Mouse (Mus musculus) left cerebral cortex, adult 2 months (tissue): ENCODE results near the gene Ralgapa1. TPM values are rescaled to one million over a fixed set of nuclear protein-coding genes. Genes with fewer than 3 reads are reported as not detected.
A peak's percentile ranks its signal among the peaks of the same experiment; 100 is the strongest.

ENCODE experiments used
- DNase-seq, 2 experiments: peaks; one replicate each; pipeline ENCODE4 v3.0.0; 2021 to 2022; ENCODE audit warnings: low spot score in 2 of 2, mixed read lengths in 1 of 2; ENCODE audit errors: extremely low spot score in 1 of 2
- H3K27ac ChIP-seq: fragments of 200-600 bp; 2 replicates; pipeline ENCODE4 v1.8.1; 2022
- H3K4me3 ChIP-seq: fragments of 200-600 bp; 2 replicates; pipeline ENCODE4 v1.8.1; 2022
- CTCF ChIP-seq: fragments of 200-600 bp; IDR thresholded peaks from 2 replicates; pipeline ENCODE4 v1.8.1; 2022; ENCODE audit warnings: antibody characterized with exemption, mild to moderate bottlenecking, moderate library complexity
- intact Hi-C: fragments of 180-260 bp; cut with DNase I; formaldehyde crosslinking; loops from one replicate; pipeline ENCODE4 v1.15.1; 2025
- long read RNA-seq, 2 experiments: library from polyadenylated mRNA; stranded (forward); transcript quantifications; one replicate each; pipeline ENCODE4 v2.0.0; 2021; ENCODE audit warnings: borderline mapping rate in 2 of 2
- total RNA-seq, 2 experiments: library from RNA; stranded (reverse); gene quantifications; 2 replicates each; pipeline ENCODE4 v1.2.3; 2021

Gene Ralgapa1
- total RNA-seq = 100 to 1,000 TPM; 132 to 133 TPM
- long read RNA-seq, experiment 1, full-length matches to known transcripts = 28 of 69 reads
- long read RNA-seq, experiment 1, partial matches to known transcripts = 11 of 69 reads
- long read RNA-seq, experiment 1, other reads (novel, unspliced or antisense) = 30 of 69 reads
- long read RNA-seq, experiment 2, full-length matches to known transcripts = 18 of 55 reads
- long read RNA-seq, experiment 2, partial matches to known transcripts = 7 of 55 reads
- long read RNA-seq, experiment 2, other reads (novel, unspliced or antisense) = 30 of 55 reads

GRCm38 (mm10) chr12:55820661-55821314 lies at the start of gene Ralgapa1:
Ralgapa1 (minus strand) TSS chr12:55821167.
- intact Hi-C loops = loop anchor here (2.0 to 5.0 kb wide), 2 partner anchors 16 to 98 kb away; partner anchors contain the start of gene Brms1l
- peak; percentile 37 for TF ChIP-seq CTCF
- peak; percentile 85 for DNase-seq
- H3K27ac ChIP-seq = peak within 1 kb of the TSS; percentile 95
- H3K4me3 ChIP-seq = peak within 1 kb of the TSS; percentile 85

GRCm38 (mm10) chr12:55869622-55870322 lies 48.8 kb upstream of the Ralgapa1 start:
- Histone ChIP-seq H3K27ac (no peak overlapping the region), H3K4me3 (no peak overlapping the region)
- DNase-seq = no peak
- no peak for TF ChIP-seq CTCF
- intact Hi-C loops = no loop called here

GRCm38 (mm10) chr12:55867738-55868137 lies 46.8 kb upstream of the Ralgapa1 start:
- TF ChIP-seq CTCF = no peak
- intact Hi-C loops = no loop called here
- no peak overlapping the region for H3K4me3 ChIP-seq
- DNase-seq = no peak
- no peak overlapping the region for H3K27ac ChIP-seq

DNA sequence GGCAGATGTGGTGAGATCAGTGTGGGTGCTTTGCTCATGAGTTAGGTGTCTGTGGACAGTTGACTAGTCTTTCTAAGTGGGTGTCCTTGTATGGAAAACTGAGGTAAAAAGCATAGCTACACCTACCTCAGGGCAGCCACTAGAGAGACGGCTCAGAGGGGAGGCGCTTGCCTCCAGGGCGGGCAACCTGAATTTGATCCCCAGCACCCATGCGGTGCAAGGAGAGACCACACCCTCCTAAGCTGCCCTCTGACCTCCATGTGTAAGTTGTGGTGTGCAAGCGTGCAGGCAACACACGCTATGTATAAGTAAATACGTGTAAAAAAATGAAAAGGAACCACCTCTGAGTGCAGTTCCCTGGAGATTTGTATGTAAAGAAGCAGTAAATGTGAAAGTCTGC lies 39.7 kb upstream of the Ralgapa1 start:
- intact Hi-C loops = no loop called here
- H3K4me3 ChIP-seq = no peak overlapping the region
- H3K27ac ChIP-seq = no peak overlapping the region
- TF ChIP-seq CTCF = no peak
- no peak for DNase-seq

DNA sequence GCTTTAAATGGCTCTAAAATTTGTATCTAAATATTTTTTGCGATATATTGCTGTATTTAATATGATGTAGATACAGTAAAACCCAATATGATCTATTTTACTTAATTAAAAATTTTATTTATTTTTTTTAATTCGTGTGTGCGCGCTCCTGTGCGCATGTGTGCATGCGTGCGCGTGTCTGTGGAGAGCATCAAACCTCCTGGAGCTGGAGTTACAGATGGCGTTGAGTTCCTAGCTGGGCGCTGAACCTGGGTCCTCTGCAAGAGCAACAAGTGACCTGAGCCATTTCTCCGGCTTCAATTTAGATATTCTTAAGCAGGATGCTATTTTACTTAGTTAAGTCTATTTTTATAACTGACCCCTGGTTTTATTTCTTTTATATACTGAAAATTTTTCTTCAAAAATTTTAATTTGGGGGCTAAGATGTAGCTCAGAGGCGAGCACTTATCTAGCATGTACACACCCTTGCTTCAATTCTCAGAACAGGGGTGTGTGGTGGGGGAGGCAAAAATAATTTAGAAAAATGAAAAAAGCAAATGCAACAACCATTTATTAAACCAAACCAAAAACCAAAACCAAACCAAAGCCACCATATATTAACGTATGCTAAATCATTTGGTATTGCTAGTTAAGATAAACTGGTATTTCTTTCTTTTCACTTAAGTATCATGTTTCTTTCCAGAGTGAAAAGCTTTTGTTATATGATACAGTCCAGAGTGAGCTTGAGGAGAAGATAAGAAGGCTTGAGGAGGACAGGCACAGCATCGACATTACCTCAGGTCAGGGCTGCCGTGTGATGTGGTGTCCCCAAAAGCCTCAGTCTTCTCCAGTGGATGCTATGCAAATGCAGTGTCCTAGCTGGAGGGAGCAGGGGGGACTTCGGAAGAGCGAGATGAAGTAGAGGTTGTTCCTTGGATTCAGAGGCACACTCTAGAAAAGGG lies 38.7 kb upstream of the Ralgapa1 start:
- intact Hi-C loops = no loop called here
- TF ChIP-seq CTCF = no peak
- Histone ChIP-seq H3K4me3 (no peak overlapping the region), H3K27ac (no peak overlapping the region)
- DNase-seq = no peak

GRCm38 (mm10) chr12:55850650-55851049 lies 29.7 kb upstream of the Ralgapa1 start:
- no peak for TF ChIP-seq CTCF
- intact Hi-C loops = no loop called here
- DNase-seq = no peak
- no peak overlapping the region for H3K27ac ChIP-seq
- no peak overlapping the region for H3K4me3 ChIP-seq

GRCm38 (mm10) chr12:55847851-55848250 lies 26.9 kb upstream of the Ralgapa1 start:
- TF ChIP-seq CTCF = no peak
- Histone ChIP-seq H3K4me3 (no peak overlapping the region), H3K27ac (no peak overlapping the region)
- DNase-seq = no peak
- intact Hi-C loops = no loop called here

- no peak overlapping the region for H3K27ac ChIP-seq
- peak; percentile 55 for TF ChIP-seq CTCF
- intact Hi-C loops = no loop called here
- H3K4me3 ChIP-seq = no peak overlapping the region
- no peak for DNase-seq
Measured at GRCm38 (mm10) chr12:55846741-55847140, 25.8 kb upstream of the Ralgapa1 start.

GRCm38 (mm10) chr12:55837495-55837894 lies 16.5 kb upstream of the Ralgapa1 start:
- no peak for TF ChIP-seq CTCF
- intact Hi-C loops = loop anchor here (2.0 to 10.0 kb wide), 2 partner anchors 17 to 343 kb away; partner anchors contain the start of genes Nfkbia and Ralgapa1
- Histone ChIP-seq H3K27ac (no peak overlapping the region), H3K4me3 (peak overlapping the region; percentile 68; the same call in 1 of the 2 replicates)
- no peak for DNase-seq

DNA sequence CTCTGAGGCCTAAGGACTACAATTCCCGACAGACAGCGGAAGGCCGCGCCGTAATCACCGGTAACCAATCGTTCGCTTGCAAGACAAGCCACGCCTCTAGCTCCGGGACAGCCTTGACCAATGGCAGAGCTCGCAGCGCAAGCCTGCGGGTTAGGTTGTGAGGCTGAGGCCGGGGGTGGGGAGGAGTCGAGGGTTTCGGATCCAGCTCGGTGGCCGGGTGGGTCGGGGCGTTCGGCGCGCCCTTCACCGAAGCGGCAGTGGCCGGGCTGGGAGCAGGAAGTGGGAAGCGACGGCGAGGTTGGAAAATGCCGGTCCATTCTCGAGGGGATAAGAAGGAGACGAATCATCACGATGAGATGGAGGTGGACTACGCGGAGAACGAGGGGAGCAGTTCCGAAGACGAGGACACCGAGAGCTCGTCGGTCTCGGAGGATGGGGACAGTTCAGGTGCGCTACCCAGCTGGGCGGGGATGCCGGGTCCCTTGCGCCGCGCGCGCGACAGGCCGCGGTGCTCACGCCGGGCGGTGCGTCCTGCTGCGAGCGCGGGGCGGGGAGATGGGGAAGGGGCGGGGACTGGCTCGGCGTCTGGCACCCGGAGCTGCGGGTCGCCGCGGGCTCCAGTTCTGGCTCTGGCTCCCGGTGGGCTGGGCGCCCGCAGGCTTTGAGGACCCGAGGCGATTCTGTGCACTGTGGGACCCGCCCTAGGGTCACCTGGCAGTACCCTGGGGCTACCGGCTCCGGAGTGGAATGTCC lies 15.4 kb upstream of the Ralgapa1 start, which contains the start of gene Brms1l:
TSS of gene Brms1l (plus strand) at position 126 of the 753 bp plus-strand sequence.
- no peak for TF ChIP-seq CTCF
- H3K4me3 ChIP-seq = peak within 1 kb of the TSS; percentile 68
- H3K27ac ChIP-seq = peak within 1 kb of the TSS; percentile 88
- intact Hi-C loops = loop anchor here (2.0 to 10.0 kb wide), 2 partner anchors 16 to 342 kb away; partner anchors contain the start of genes Nfkbia and Ralgapa1
- DNase-seq = peak; percentile 93 to 94

- no peak for DNase-seq
- TF ChIP-seq CTCF = no peak
- Histone ChIP-seq H3K4me3 (peak overlapping the region; percentile 68), H3K27ac (peak overlapping the region; percentile 80)
- intact Hi-C loops = loop anchor here (2.0 to 10.0 kb wide), 2 partner anchors 15 to 341 kb away; partner anchors contain the start of genes Nfkbia and Ralgapa1
Measured at GRCm38 (mm10) chr12:55835857-55836198, 14.9 kb upstream of the Ralgapa1 start.
